16 mouse cellular contexts compared by ENCODE assay signal in the genomic region with DNA sequence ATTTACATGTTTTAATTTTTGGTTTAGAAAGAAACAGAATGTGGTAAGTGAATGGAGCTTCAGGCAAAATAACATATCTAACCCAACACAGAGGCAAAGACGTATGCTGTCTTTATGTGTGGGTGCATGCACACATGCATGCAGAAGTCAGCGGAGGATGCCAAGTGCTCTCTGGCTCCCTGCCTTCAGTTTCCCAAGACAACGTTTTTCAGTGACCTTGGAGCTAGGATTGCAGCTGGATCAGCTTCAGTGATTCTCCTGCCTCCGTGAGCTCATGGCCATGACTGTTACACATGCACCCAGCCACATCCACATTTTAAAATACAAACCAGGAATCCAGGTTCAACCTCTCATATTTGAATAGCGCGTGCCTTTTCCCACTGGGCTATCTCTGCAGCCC.
A peak's percentile ranks its signal among the peaks of the same experiment; 100 is the strongest.
DNase-seq lines count a peak whose midpoint lies in the region; ATAC-seq lines count a peak whose summit lies in the region.
"Had no signal": no experiment of that assay in that cellular context is flagged by ENCODE, and none has a peak within 500 bp of the region (broad histone marks: within the 10 kb centered on the region; RNA-seq: fewer than 3 reads in every experiment).

No protein-coding gene starts in this region.

- ATAC-seq in neural tube, embryonic 13.5 days (ENCODE audit: low read depth), result no peak
- ATAC-seq: forebrain, embryonic 15.5 days; lung, postnatal 0 days; midbrain, embryonic 16.5 days had no signal

- DNase-seq in adrenal gland, adult (ENCODE audit: inconsistent age in 2 of 2, low spot score in 1 of 2), result peak; percentile 16 to 70
- DNase-seq in adrenal gland, adult 18-20 months (ENCODE audit: low spot score in 2 of 2), result no peak
- DNase-seq in kidney, adult 9 months, result peak; percentile 13
- no peak for DNase-seq in kidney, adult 11 months
- no peak for DNase-seq in neural tube, embryonic 10.5 days (ENCODE audit: extremely low spot score, low spot score)
- DNase-seq in urinary bladder, adult 2 months (ENCODE audit: low spot score), result no peak
- DNase-seq in cerebellum, postnatal 25 days, result no peak
- DNase-seq: cerebellum, adult 18-20 months; liver had no signal

- H3K9ac ChIP-seq in neural tube, embryonic 13.5 days, result no peak overlapping the region
- H3K9ac ChIP-seq: forebrain, embryonic 15.5 days had no signal

- H3K9me3 ChIP-seq in neural tube, embryonic 13.5 days, result no peaks in the 10 kb centered on the region
- H3K9me3 ChIP-seq: forebrain, embryonic 15.5 days; limb, embryonic 10.5 days had no signal

- no peaks in the 10 kb centered on the region for H3K36me3 ChIP-seq in neural tube, embryonic 13.5 days
- H3K36me3 ChIP-seq: forebrain, embryonic 15.5 days; limb, embryonic 10.5 days had no signal

- 75% methylated on average over 6 of the region's 6 CpGs for WGBS in neural tube, embryonic 13.5 days

- no peak overlapping the region for H3K4me3 ChIP-seq in neural tube, embryonic 13.5 days
- H3K4me3 ChIP-seq: forebrain, embryonic 15.5 days; limb, embryonic 10.5 days had no signal

- H3K27me3 ChIP-seq in neural tube, embryonic 13.5 days, result no peaks in the 10 kb centered on the region
- H3K27me3 ChIP-seq: forebrain, embryonic 15.5 days had no signal

- peaks cover 12% of the 10 kb centered on the region for H3K4me1 ChIP-seq in neural tube, embryonic 13.5 days (replicated peaks)
- H3K4me1 ChIP-seq: forebrain, embryonic 15.5 days; limb, embryonic 10.5 days had no signal

- H3K27ac ChIP-seq in neural tube, embryonic 13.5 days (replicated peaks), result 0 out of 2 replicates have a peak overlapping the region, but pooled peaks have one; percentile 28
- H3K27ac ChIP-seq: forebrain, embryonic 15.5 days; limb, embryonic 10.5 days; macrophage had no signal

- H3K4me2 ChIP-seq in neural tube, embryonic 13.5 days, result no peak overlapping the region
- H3K4me2 ChIP-seq: forebrain, embryonic 15.5 days; heart, embryonic 11.5 days had no signal

Comparison
In these comparisons a context has a peak if more than half of its experiments do, and no peak if none do; other contexts are left out.
1. DNase-seq: peak in adrenal gland, adult (2 of 2) and kidney, adult 9 months (single experiment); none in adrenal gland, adult 18-20 months (0 of 2), kidney, adult 11 months (single experiment), neural tube, embryonic 10.5 days (single experiment), urinary bladder, adult 2 months (single experiment) and cerebellum, postnatal 25 days (0 of 2).